Mouse (Mus musculus): ENCODE results near the gene Dusp22. TPM values are rescaled to one million over a fixed set of nuclear protein-coding genes. Genes with fewer than 3 reads are reported as not detected.

Dusp22 gene
- polyA plus RNA-seq, 1 experiment: 2.0 TPM

DNA sequence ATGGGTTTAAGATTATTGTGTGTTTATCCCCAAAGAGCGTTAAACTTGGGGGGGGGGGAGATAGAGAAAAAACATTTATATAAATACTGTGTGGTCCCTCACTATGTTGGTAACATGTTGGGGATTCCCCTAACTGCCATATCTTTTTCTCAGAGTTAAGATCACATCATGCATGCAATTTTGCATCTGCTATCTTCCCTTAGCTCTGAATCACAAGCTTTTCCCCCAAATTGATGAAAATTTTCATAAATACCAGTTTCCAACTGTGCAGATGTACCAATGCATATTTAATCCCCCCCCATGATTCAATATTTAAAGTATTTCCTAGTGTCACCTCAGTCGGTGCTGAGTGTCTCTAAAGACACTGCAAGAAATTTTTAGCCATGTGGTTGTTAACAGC lies 77.5 kb downstream of the Dusp22 start:
- Histone ChIP-seq H3K4me1 (ENCODE audit: control insufficient read depth, insufficient read depth, insufficient read length, low read length) (peaks cover 5% of the 10 kb centered on the region; the same call in 1 of the 2 replicates), H3K27ac (ENCODE audit: insufficient read depth, low read depth, low read length) (no peak overlapping the region), H3K36me3 (ENCODE audit: control insufficient read depth, insufficient read depth, low read length) (no peaks in the 10 kb centered on the region), H3K27me3 (ENCODE audit: control insufficient read depth, insufficient read depth, low read length) (no peaks in the 10 kb centered on the region), H3K4me3 (ENCODE audit: low read depth, low read length) (no peak overlapping the region)
- no peak for TF ChIP-seq CTCF (IDR thresholded peaks at IDR 0.05; ENCODE audit: extremely low read depth, insufficient read length, insufficient replicate concordance, low read depth, low read length)
- no peak for TF ChIP-seq POLR2A (IDR thresholded peaks at IDR 0.05; ENCODE audit: low read depth, low read length)
- 79% methylated on average over 2 of the region's 2 CpGs for WGBS

DNA sequence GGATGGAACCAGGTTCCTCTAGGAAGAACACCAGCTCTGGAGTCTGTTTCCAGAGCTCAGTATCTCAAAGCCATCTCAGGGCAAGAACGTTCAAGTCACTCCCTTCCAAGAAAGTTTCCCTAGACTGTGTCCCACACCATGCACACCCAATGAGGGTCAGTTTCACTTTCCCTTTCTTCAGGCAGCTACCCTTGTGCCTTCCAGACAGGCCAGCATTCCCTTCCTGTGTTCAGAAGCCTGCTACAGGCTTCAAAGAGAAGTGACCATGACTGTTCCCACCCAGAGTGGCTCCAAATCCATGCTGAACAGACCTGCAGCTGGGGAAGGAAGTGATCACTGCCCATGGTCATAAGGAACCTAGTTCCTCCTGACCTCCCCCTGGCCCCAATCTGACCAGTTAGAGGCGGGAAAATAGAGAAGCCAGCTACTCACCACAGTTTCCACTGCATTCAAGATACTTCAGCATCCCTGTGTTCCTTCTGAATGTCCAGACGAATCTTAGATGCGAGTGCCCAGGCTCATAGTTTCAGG lies 78.6 kb downstream of the Dusp22 start:
- Histone ChIP-seq H3K4me3 (ENCODE audit: low read depth, low read length) (no peak overlapping the region), H3K27me3 (ENCODE audit: control insufficient read depth, insufficient read depth, low read length) (no peaks in the 10 kb centered on the region), H3K27ac (ENCODE audit: insufficient read depth, low read depth, low read length) (no peak overlapping the region), H3K4me1 (ENCODE audit: control insufficient read depth, insufficient read depth, insufficient read length, low read length) (peaks cover 5% of the 10 kb centered on the region; the same call in 1 of the 2 replicates), H3K36me3 (ENCODE audit: control insufficient read depth, insufficient read depth, low read length) (no peaks in the 10 kb centered on the region)
- TF ChIP-seq POLR2A (IDR thresholded peaks at IDR 0.05; ENCODE audit: low read depth, low read length) (no peak), CTCF (IDR thresholded peaks at IDR 0.05; ENCODE audit: extremely low read depth, insufficient read length, insufficient replicate concordance, low read depth, low read length) (no peak)
- WGBS: 65% methylated on average over 4 of the region's 4 CpGs

DNA sequence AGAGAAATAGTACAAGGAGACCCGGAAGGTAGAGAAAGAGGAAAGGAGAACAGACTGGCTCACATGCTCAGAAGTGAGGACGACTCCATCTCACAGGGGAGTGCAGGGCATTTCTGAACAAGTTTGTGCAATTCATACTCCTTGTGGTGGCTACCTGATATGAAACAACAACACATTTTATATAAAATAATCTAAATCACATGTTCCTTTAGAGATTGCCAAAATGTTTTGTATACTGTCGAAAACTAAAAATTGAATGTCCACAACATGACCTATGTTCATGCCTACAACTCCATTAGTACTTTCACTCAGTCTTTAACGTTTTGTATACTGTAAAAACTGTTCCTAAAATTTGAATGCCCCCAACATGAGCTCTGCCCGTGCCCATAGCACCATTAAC lies 81.4 kb downstream of the Dusp22 start:
- WGBS: 69% methylated on average over 5 of the region's 5 CpGs
- Histone ChIP-seq H3K27ac (ENCODE audit: insufficient read depth, low read depth, low read length) (no peak overlapping the region), H3K27me3 (ENCODE audit: control insufficient read depth, insufficient read depth, low read length) (no peaks in the 10 kb centered on the region), H3K4me1 (ENCODE audit: control insufficient read depth, insufficient read depth, insufficient read length, low read length) (peaks cover 5% of the 10 kb centered on the region; the same call in 1 of the 2 replicates), H3K36me3 (ENCODE audit: control insufficient read depth, insufficient read depth, low read length) (no peaks in the 10 kb centered on the region), H3K4me3 (ENCODE audit: low read depth, low read length) (no peak overlapping the region)
- TF ChIP-seq POLR2A (IDR thresholded peaks at IDR 0.05; ENCODE audit: low read depth, low read length): no peak
- TF ChIP-seq CTCF (IDR thresholded peaks at IDR 0.05; ENCODE audit: extremely low read depth, insufficient read length, insufficient replicate concordance, low read depth, low read length): no peak

DNA sequence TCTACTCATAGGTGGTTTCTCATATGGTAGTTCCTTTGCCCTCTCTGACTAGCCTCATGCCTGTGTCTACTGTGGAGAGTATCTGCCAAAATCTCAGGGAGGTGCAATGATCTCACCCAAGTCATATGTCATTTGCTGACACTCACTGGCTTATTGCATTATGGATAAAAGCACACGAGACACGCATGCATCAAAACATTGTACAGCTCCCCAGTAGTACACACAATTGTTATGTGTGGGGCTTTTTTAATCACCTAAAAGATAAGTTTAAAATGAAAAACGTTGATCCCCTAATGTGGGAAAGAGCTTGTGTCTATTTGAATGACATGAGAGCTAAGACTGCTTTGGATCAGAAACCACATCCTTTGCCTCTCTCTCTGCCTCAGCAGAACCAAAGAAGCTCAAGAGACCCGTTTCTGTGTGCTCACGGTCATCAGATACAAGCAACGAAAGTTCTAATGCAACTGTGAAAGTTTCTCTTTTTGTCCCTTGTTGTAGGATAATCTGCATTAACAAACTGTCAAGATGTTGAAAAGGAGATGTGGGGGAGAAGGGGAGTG lies 82.7 kb downstream of the Dusp22 start:
- 69% methylated on average over 6 of the region's 6 CpGs for WGBS
- no peak overlapping the region for H3K27ac ChIP-seq (ENCODE audit: insufficient read depth, low read depth, low read length)
- no peak overlapping the region for H3K4me3 ChIP-seq (ENCODE audit: low read depth, low read length)
- H3K36me3 ChIP-seq (ENCODE audit: control insufficient read depth, insufficient read depth, low read length): no peaks in the 10 kb centered on the region
- H3K4me1 ChIP-seq (ENCODE audit: control insufficient read depth, insufficient read depth, insufficient read length, low read length): peaks cover 5% of the 10 kb centered on the region; the same call in 1 of the 2 replicates
- no peak for TF ChIP-seq CTCF (IDR thresholded peaks at IDR 0.05; ENCODE audit: extremely low read depth, insufficient read length, insufficient replicate concordance, low read depth, low read length)
- TF ChIP-seq POLR2A (IDR thresholded peaks at IDR 0.05; ENCODE audit: low read depth, low read length): no peak
- no peaks in the 10 kb centered on the region for H3K27me3 ChIP-seq (ENCODE audit: control insufficient read depth, insufficient read depth, low read length)

DNA sequence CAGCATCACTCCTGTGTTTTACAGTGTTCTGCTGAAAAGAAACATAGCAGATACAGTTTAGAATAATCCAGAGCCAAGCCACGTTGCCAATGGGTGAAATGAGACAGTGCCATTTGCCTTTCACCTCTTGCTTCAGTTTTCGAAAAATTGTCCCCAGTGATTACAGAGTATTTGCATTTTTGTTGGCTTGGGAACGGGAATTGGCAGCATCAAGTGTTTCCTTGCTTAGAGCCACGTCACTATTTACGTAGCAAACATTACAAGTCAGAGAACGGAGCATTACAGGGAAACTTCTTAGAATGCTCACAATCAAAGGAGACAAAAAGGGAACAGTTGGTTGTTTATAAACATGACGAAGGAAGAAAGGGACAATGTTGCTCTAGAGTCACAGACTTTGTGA lies 85.3 kb downstream of the Dusp22 start:
- 42% methylated on average over 7 of the region's 7 CpGs for WGBS
- peaks cover 3% of the 10 kb centered on the region for H3K4me1 ChIP-seq (ENCODE audit: control insufficient read depth, insufficient read depth, insufficient read length, low read length)
- no peak overlapping the region for H3K4me3 ChIP-seq (ENCODE audit: low read depth, low read length)
- H3K36me3 ChIP-seq (ENCODE audit: control insufficient read depth, insufficient read depth, low read length): no peaks in the 10 kb centered on the region
- H3K27me3 ChIP-seq (ENCODE audit: control insufficient read depth, insufficient read depth, low read length): 0 out of 2 replicates have a peak, but pooled peaks cover 11% of the 10 kb centered on the region
- TF ChIP-seq POLR2A (IDR thresholded peaks at IDR 0.05; ENCODE audit: low read depth, low read length) (no peak), CTCF (IDR thresholded peaks at IDR 0.05; ENCODE audit: extremely low read depth, insufficient read length, insufficient replicate concordance, low read depth, low read length) (no peak)
- no peak overlapping the region for H3K27ac ChIP-seq (ENCODE audit: insufficient read depth, low read depth, low read length)

DNA sequence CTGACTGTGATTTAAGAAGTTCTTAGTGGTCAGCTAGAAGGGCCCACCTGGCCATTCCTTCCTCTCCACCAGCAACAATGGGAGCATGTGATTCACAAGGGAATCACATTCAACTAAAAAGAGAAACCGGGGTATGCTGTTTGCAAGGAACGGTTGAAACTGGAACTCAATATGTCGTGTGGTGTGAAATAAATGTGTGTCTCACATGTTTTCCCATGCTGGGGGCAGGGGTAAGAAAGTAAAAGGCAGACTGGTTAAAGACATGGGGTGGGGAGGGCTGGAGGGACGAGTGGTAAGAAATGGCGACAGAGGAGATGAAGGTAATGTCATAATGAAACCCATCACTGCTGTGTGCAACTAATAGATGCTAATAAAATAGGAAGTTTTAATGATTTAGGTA lies 87.3 kb downstream of the Dusp22 start:
- no peak for TF ChIP-seq CTCF (IDR thresholded peaks at IDR 0.05; ENCODE audit: extremely low read depth, insufficient read length, insufficient replicate concordance, low read depth, low read length)
- TF ChIP-seq POLR2A (IDR thresholded peaks at IDR 0.05; ENCODE audit: low read depth, low read length): no peak
- H3K4me1 ChIP-seq (ENCODE audit: control insufficient read depth, insufficient read depth, insufficient read length, low read length): peaks cover 3% of the 10 kb centered on the region
- H3K27ac ChIP-seq (ENCODE audit: insufficient read depth, low read depth, low read length): no peak overlapping the region
- no peaks in the 10 kb centered on the region for H3K36me3 ChIP-seq (ENCODE audit: control insufficient read depth, insufficient read depth, low read length)
- no peak overlapping the region for H3K4me3 ChIP-seq (ENCODE audit: low read depth, low read length)
- WGBS: 75% methylated on average over 5 of the region's 5 CpGs
- H3K27me3 ChIP-seq (ENCODE audit: control insufficient read depth, insufficient read depth, low read length): peaks cover 21% of the 10 kb centered on the region

DNA sequence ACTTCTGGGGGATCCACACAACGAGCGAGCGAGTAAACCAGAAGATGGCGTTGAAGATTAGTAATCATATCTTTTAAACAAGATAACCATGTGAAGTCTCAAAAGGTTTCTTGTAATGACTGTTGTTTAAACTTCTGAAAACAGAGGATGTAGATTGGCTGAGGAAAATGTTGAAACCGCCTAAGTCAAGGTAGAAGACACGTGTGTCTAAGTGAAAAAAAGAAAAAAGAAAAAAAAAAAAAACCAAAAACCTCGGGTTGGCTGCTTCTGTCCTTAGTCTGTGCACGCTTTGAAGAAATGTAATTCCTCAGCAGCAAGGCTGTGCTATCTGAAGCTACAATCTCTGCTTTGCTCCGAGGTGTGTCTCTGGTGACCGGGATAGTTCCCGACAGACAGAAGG lies 87.7 kb downstream of the Dusp22 start:
- Histone ChIP-seq H3K4me1 (ENCODE audit: control insufficient read depth, insufficient read depth, insufficient read length, low read length) (peaks cover 3% of the 10 kb centered on the region), H3K27ac (ENCODE audit: insufficient read depth, low read depth, low read length) (no peak overlapping the region), H3K36me3 (ENCODE audit: control insufficient read depth, insufficient read depth, low read length) (no peaks in the 10 kb centered on the region), H3K4me3 (ENCODE audit: low read depth, low read length) (no peak overlapping the region), H3K27me3 (ENCODE audit: control insufficient read depth, insufficient read depth, low read length) (peaks cover 21% of the 10 kb centered on the region)
- WGBS: 47% methylated on average over 11 of the region's 11 CpGs
- no peak for TF ChIP-seq CTCF (IDR thresholded peaks at IDR 0.05; ENCODE audit: extremely low read depth, insufficient read length, insufficient replicate concordance, low read depth, low read length)
- no peak for TF ChIP-seq POLR2A (IDR thresholded peaks at IDR 0.05; ENCODE audit: low read depth, low read length)

All from small intestine, adult 2 months (tissue).